Mouse (Mus musculus): ENCODE results near the gene Ttc9b. TPM values are rescaled to one million over a fixed set of nuclear protein-coding genes. Genes with fewer than 3 reads are reported as not detected.
"Not testable (repeated sequence)": the region's sequence is repeated elsewhere in the genome, so short reads cannot be mapped to it uniquely, and the experiment has no call there.

The Ttc9b gene
- 1 to 10 TPM; 1.1 to 1.6 TPM for total RNA-seq (2021)
- long read RNA-seq, experiment 1, partial matches to known transcripts = 0 of 3 reads
- long read RNA-seq, experiment 1, other reads (novel, unspliced or antisense) = 0 of 3 reads
- long read RNA-seq, experiment 2, transcript Ttc9b-201 (3 exons, 2,052 nt) = major isoform, 8 of 8 reads
- long read RNA-seq, experiment 2, partial matches to known transcripts = 0 of 8 reads
- long read RNA-seq, experiment 2, other reads (novel, unspliced or antisense) = 0 of 8 reads

DNA sequence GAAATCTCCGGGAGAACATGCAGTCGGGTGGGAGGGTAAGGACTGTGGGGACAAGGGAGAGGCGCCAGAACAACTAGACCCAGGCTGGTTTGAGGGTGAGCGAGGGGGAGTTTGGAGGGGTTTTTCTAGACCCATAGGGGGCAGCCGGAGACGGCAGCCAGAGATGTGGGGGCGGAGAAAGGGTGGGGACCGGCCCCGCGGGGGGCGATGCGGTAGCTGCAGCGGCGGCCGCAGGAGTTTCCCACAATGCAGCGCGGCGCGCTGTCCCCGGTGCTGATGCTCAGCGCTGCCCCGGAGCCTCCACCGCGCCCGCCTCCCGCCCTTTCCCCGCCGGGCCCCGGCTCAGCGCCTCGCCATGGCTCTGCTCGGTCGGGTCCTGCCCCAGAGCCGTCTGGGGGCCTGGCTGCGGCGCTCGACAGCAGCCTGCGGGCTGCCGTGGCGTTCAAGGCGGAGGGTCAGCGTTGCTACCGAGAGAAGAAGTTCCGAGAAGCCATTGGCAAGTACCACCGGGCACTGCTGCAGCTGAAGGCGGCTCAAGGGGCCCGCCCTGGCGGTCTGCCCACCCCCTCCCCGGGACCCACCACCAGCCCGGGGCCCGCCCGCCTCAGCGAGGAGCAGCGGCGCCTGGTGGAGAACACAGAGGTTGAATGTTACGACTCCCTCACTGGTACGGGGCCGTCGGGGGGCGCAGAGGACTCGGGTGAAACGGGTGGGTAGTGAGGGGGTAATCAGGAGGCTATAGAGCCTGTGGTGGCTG, at the start of gene Ttc9b:
Ttc9b (plus strand) TSS at position 235 of the 757 bp plus-strand sequence.
- DNase-seq (ENCODE audit: low spot score in 2 of 2) = no peak

DNA sequence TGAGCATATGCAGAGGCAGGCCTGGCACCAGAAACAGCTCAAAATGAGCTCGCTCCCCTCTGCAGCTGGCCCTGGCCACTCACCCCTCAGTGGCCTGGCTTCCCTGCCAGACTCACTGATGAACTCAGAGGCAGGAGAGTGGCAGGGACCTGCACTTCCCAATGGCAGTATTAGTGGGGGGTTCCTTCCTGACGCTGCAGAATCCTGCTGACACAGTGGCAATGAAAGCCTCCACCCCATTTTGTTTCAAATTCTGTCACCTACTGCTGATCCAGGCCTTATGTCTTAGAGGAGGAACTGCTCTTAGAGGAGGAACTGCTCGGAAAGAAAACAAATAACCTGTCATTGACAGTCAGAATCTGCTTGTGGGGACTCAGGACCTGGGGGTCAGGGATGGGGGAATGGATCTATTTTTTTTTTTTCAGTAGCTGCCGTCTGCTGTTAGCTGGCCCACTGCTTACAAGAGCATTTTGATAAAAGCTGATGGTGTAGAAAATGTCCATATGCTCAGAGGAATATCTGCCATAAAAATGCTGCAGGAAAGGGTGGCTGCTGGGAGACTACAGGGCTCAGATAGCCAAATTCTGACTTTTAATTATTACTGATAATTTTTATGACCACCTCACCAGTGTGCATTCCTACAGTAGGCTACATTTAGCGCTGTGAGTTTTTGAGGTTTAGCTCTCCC, 48.9 kb upstream of the Ttc9b start:
- DNase-seq (ENCODE audit: low spot score in 2 of 2) = no peak

DNA sequence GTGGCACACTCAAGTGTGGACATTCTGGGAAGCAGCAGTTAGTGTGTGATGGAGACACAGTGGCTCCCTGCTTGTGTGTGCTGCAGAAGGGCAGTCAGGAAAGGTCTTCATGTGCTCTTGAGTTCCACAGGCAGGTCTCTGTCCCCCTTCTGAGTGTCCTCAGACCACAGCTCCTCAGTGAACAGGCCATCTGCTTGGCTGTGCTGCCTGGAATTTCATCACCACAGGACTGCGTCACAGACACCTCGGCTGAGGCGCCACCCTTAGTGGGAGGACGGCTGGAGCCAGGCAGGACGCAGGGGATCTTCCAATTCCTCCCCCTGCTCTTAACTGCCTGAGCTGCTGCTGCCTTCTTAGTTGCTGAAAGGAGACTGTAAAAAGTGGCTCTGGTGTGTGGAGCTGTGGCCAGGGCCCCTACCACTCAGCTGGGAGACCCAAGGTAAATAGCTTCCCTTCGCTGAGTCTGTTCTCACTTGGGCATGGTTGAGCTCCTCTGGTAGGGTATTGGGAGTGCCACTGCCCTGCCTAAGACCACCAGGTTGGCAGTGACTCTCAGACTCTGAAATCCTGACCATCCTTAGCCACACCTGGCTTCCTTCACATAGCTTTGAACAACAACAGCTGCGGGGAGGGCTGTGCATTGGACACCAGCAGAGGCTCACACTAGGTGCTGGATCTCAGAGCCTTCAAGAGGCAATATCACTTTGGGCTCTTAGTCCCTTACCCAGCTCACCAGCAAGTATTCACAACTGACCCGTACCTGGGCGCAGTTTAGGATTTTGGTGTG, 48.0 kb upstream of the Ttc9b start:
- no peak for DNase-seq (ENCODE audit: low spot score in 2 of 2)

DNA sequence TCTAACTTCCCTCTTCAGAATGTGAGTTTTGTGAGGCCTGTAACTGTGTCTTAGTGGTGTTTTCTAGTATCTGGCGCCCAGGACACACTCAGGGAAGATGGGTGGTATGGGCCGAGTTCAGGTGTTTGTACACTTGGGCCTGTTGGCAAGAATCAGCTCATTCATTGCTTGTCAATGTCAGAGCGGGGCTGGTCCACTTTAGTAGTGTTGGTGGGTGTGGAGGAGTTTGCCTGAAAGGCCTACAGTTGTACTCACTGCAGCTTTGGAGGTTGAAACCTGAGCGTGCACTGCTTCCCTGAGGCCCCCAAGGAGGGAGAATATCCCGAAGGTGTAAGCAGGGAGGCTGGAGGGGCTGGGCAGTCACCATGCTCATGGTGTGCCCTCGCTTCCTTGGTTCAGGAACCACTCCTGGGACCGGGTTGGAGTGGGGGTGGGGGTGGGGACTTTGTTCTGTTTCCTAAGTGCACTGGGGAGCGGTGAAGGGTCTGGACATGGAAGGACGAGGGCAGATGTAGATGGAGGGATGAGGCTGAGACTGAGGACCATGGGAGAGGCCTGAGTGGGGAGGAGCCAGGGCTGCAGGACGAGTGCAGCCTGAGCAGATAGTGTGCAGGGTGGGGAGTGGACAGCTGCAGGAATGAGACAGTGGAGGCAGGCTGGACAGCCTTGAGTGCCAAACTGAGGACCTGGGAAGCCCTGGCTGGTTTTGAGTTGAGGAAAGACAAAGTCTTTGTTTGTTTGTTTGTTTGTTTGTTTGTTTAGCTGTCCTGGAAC, 47.0 kb upstream of the Ttc9b start:
- no peak for DNase-seq (ENCODE audit: low spot score in 2 of 2)

- DNase-seq (ENCODE audit: low spot score in 2 of 2) = no peak
Observed at GRCm38 (mm10) chr7:27607580-27607979, 46.1 kb upstream of the Ttc9b start.

DNA sequence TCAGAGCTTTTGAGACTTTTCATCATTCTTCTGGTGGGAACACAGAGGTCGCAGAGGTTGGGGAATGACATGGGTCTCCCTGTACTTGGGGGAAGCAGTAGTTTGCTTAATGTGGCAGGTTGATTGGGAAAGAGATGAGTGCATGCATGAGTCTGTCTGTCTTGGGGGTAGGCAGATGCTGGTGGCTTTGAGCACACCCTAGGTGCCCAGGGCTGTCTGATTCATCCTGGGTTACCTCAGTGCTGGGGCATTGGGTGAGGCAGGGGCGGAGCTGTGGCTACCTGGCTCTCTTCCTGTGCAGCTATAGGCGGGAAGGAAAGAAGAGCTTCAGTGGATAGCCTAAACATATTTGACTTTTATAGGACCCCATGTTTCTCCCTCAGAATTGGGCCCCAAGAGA, 45.6 kb upstream of the Ttc9b start:
- DNase-seq (ENCODE audit: low spot score in 2 of 2) = no peak

- no peak for DNase-seq (ENCODE audit: low spot score in 2 of 2)
Observed at GRCm38 (mm10) chr7:27609285-27609684, 44.4 kb upstream of the Ttc9b start.

GRCm38 (mm10) chr7:27609688-27610087, 44.0 kb upstream of the Ttc9b start:
- no peak for DNase-seq (ENCODE audit: low spot score in 2 of 2)

DNA sequence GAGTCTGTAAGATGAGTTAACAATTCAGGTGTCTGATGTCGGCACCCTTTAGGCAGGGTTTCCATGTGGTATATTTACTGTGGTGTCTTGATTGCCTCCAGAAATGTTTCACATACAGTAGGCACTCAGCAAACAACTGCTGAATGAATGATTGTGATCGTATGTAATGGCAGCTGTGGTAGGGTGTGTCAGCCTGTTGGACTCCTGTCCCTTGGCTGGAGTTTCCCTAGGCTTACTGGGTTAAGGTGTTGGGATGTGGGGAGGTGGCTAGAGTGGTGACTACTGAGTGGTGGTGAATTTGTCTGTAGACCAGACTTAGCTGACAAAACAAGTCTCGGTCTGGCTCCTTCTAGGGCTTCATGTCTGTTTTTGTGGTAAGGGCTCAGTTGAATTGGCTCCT, 43.3 kb upstream of the Ttc9b start:
- DNase-seq (ENCODE audit: low spot score in 2 of 2) = no peak

DNA sequence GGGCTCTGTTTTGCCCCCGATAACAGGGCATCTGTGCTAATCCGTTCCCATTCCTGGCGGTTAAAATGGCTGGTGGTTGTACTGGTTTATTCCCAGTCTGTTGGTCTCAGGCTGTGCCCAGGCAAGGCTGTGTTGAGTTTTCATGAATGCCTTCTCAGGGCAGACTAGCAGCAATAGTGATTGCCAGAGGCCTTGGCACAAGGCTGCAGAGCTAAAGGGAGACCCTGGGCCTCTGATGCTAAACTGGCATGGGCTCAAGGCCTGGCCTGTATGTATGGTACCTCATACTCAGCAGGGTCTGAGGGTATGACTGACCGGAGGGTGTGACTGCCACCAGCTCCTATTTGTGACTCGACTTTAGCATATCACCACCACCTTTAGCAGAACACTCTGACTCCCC, 42.8 kb upstream of the Ttc9b start:
- no peak for DNase-seq (ENCODE audit: low spot score in 2 of 2)

GRCm38 (mm10) chr7:27612940-27613339, 40.8 kb upstream of the Ttc9b start:
- DNase-seq (ENCODE audit: low spot score in 2 of 2) = no peak

- no peak for DNase-seq (ENCODE audit: low spot score in 2 of 2)
Observed at GRCm38 (mm10) chr7:27613751-27614499, 39.8 kb upstream of the Ttc9b start.

GRCm38 (mm10) chr7:27621028-27621427, 32.7 kb upstream of the Ttc9b start:
- no peak for DNase-seq (ENCODE audit: low spot score in 2 of 2)

DNA sequence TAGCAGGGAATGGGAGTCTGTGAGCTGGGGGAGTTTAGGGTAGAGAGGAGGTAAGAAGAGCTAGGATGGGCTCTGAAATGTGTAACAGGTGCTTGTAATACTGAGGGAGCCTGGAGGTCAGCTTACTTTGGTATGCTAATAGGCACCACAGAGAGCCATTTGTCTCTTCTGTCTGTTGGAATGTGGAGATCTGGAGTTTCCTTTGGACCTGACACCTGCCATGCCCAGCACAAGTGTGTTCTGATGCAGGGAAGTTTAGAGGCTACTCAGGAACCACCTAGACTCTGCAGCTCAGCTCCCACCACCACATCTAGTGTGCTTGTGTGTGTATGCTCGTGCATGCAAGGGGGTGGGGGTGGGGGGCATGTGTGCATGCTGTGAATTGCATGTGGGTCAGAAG, 31.5 kb upstream of the Ttc9b start:
- no peak for DNase-seq (ENCODE audit: low spot score in 2 of 2)

- DNase-seq (ENCODE audit: low spot score in 2 of 2) = no peak
Observed at GRCm38 (mm10) chr7:27624967-27625366, 28.7 kb upstream of the Ttc9b start.

- DNase-seq (ENCODE audit: low spot score in 2 of 2) = no peak
Observed at GRCm38 (mm10) chr7:27627707-27628106, 26.0 kb upstream of the Ttc9b start.

DNA sequence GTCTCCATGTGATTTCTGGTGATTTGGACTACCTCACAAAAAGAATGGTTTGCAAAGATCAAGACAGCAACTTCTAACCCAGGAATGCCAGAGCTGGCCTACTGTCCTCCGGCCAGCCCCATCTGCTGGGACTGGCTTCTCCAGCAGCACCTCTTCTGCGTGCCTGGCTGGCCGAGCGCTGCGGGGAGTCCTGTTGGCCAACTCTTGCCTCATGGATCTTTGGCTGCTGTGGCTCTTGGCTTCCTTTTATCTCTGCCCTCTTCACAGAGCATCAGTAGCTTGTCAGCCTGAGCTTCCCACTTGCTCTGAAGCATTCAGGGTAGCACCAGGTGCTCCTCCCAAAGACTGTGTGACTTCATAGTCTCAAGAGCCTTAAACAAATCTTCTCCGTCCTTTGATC, 25.5 kb upstream of the Ttc9b start:
- DNase-seq (ENCODE audit: low spot score in 2 of 2) = no peak

DNA sequence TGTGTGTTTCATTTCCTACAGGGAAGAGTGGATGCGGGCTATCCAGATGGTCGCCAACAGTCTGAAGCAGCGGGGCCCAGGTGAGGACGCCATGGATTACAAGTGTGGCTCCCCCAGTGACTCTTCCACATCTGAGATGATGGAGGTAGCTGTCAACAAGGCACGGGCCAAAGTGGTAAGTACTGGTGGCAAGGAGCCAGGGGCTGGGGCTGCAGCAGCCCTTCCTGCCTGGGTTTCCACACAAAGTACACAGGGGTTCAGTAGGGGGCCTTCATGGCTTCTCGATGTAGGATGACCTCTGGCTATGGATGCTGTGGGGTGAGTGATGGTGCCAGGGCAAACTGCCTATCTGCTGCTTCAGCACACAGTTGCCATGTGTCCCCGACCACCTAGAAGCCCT, 24.9 kb upstream of the Ttc9b start:
- DNase-seq (ENCODE audit: low spot score in 2 of 2) = not testable (repeated sequence)

DNA sequence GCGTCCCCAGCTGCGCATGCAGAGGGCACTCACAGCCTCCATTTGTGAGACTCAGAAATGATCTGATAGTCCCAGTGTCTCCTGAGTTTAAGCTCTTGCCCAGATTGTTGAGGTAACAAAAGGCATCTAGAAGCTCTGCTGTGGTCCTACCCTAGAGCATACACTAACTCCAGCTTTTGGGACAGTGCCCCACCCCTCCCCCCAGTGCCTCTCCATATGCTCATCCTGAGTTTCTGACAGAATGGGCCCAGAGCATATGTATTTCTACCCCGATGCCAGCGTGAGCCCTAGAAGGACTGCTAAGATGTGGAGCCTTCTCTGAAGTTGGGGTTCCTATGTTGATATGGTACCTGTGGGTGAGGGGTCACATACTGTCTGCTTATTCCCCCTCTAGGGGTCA, 22.3 kb upstream of the Ttc9b start:
- no peak for DNase-seq (ENCODE audit: low spot score in 2 of 2)

DNA sequence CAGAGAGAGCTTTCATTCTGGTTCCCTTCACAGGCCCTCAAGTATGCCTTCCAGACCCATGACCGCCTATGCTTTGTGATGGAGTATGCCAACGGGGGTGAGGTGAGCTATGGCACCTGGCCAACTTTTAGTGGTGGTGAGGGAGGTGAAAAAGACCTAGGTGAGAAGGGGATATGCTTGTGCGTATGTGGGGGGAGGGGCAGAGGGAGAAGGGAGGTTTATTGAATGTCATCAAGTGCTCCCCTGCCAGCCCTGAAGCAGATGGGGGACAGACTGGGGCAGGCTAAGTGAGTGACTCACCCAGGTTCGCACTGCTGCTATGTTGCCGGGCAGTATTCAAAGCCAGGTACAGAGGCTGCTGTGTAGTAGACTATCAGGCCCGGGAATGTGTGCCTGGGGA, 20.5 kb upstream of the Ttc9b start:
- no peak for DNase-seq (ENCODE audit: low spot score in 2 of 2)
